Mouse (Mus musculus) retina, embryonic 14.5 days (tissue): ENCODE results near the gene Ccdc27.

Experiments used
- DNase-seq: peaks from one replicate; pipeline ENCODE4 v3.0.0-alpha.2; 2015; ENCODE audit warnings: low spot score

Ccdc27 gene

DNA sequence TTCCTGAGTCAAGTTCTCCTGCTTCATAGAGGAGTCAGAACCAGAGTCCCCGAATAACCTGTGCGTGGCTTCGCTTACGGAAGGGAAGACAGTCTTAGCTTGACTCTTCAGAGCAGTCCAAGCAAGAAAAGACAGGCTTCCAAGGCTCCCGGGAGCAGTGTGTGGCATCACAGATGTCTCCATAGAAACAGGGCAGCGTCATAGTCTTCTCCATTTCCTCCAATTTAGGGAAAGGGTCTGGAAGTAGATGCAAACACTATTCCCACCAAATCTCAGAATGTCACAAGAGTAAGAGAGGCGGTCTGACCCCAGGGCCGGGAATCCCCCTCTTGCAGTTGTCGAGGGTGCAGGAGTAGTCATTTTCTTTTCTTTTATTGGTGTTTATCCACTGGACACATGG, at the start of gene Ccdc27:
TSS of gene Ccdc27 (minus strand) at position 101 of the 400 bp plus-strand sequence.
- DNase-seq = no peak

DNA sequence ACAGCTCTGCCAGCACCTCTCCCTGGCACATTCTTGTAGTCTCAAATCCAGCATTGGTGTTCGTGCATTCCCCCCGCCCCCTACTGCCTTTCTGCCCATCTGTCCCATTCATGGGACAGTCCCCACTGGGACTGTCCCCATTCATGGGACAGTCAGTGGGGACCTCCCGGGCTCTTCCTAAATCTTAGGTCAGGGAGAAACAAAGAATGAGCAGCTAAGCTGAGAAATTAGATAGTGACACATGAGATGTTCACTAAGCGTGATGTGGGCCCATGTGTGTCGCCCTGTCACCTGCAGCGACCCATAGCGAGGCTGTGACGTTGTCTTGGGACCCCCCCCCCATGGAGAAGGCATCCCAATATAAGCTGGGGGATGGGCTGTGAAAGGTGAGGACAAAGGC, 48.9 kb upstream of the Ccdc27 start:
- no peak for DNase-seq

DNA sequence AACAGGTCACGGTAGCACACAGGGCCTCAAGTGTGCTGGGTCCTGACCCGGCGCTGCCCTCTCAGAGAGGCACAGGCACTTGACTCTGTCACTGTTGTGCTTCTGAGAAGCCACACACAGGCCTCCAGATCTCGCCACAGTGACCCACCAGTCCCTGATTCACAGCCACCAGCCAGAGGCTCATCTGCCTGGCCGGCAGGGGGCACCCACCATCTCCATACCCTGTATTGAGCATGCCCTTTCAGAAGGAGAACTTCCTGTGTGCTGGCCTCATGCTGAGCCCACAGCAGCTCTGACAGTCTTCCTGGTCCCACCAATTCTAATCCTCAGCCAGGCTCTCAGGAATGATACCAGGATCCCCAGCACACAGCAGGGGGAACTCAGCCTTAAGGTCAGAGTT, 46.7 kb upstream of the Ccdc27 start:
- no peak for DNase-seq

DNA sequence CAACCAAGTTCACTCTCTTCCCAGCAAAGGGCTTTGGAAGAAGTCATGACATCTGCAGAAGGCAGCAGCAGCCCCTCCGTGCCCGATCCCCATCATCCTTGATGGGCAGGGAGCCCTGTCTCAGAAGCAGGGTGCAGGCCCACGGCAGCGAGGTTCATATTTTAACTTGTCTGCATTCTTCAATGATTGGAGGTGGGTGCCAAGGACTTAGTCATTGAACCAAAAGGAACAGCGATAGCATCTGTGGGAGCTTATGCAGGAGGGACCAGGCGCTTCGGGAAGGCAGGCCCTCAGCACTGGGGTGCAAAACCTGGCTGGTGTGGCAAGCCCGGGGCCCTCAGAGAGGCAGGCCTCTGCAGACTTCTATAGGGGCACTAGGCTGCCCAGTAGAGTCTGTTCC, 44.0 kb upstream of the Ccdc27 start:
- DNase-seq = no peak

DNA sequence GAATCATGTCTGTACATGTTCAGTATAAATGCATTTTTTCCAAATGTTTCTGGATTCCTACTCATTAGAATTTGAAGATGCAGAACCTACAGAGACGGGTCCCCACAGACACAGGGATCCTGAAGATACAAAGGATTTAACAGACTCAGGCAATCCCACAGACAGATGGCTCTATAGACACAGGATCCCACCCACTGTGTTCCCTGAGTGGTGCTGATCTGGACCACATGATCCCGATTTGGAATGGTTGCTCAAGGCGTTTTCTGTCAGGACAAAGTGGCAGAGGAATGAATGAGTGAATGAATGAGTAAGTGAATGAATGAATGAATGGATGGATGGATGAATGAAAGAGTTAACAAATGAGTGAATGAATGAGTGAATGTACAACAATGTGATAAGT, 43.4 kb upstream of the Ccdc27 start:
- DNase-seq = no peak

DNA sequence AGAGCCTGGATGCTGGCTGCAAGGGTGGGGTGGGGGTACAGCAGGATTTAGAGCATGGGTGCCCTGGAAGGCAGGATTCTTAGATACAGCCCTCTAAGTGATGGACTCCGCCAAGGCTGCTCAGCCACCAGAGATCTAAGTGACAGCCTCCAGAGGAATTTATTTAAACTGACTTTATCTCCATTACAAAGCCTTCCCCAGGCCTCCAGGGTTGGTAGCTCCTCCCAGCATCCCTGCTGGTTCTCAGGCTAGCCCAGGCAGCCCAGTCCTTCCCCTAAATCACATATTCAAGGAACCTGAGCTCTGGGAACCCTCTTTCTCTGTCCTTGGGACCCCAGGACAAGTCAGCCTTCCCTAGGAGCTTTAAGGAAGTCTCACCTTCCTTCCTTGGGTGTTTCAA, 39.5 kb upstream of the Ccdc27 start:
- DNase-seq = no peak

DNA sequence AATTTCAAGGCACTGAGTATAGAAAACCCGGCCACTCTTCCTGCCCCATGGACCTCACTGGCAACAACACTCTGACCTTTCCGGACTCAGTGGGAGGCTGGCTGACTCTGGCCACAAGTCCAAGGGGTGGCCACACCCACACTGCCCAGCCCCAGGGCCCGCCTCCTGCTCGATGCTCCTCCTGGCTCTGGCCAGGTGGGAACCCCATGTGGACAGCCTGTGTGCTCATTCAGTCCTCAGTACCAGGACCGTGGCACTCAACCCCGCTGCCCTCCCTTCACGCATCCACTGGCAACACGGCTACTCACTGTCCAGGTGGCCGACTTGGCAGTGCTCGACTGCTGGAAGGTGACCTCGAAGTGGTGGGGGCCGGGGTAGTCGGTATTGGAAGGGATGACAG, 38.5 kb upstream of the Ccdc27 start:
- no peak for DNase-seq

DNA sequence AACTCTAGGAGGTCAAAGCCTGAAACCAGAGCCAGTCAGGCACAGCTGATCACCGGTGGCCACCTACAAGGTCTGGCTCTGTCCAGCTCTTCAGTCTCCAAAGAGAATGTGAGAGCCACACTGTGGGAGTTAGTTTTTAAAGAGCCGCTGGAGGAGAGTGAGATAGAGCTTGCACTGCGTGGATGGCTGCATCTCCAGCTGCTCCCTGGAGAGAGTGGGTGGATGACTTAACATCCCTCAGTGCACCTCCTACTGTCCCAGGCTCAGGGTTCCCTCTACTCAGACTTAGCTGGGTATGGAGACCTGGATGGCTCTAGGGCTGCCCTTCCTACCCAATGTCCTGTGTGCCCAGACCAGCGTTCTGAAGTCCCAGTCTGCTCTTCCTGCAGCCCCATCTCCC, 37.7 kb upstream of the Ccdc27 start:
- no peak for DNase-seq

DNA sequence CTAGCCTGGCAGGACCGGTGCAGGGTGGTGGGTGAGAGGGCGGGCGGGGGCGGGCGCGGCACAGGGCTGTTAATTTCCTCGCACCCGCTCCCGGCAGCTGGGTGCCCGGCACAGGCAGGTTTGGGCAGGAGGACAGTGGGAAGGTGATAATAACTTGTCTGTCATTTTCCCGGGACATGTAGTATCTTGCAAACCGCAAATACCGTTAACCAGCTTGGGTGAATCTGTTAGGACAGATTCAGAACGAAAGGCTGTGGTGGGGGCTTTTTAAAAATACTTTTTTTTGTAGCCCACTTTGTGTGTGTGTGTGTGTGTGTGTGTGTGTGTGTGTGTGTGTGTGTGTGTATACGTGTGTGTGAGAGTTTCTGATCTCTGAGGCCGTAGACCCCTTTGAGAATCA, 29.5 kb upstream of the Ccdc27 start:
- no peak for DNase-seq

DNA sequence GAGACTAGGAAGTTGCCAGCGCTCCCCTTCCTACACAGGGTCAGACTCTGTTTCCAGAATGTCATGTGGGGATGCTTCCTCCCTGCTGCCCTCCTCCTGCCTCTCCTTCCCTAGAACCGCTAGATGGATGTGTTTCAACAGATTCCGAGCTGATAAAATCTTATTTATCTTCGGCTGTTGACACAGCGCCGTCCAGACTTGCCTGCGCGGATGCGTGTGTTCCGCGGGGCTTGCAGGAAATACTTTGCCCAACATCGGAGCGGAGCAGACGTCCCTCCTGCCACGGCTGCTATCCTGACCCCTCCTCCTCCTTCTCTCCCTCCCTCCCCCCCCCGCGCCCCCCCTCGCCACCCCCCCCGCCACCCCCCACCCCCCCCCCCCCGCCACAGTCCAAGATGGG, 29.0 kb upstream of the Ccdc27 start:
- no peak for DNase-seq

DNA sequence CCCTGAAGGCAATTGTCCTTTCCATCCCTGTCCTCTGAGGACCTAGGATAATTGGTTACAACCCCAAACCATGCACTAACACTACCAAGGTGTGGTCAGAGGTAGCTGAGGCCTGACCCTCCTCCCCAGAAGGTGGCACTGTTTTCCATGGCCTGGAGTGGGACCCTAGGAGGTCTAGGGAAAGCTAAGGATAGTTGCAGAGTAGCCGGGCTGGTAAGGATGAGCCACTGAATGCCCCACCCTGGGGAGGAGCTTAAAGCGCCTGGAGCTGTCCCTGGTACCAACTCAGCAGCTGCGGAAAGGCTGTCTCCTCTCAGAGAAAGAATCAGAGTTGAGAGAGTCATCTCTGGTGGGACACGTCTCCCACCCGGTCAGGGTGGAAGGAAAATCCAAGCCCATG, 28.4 kb upstream of the Ccdc27 start:
- peak; percentile 61 for DNase-seq

DNA sequence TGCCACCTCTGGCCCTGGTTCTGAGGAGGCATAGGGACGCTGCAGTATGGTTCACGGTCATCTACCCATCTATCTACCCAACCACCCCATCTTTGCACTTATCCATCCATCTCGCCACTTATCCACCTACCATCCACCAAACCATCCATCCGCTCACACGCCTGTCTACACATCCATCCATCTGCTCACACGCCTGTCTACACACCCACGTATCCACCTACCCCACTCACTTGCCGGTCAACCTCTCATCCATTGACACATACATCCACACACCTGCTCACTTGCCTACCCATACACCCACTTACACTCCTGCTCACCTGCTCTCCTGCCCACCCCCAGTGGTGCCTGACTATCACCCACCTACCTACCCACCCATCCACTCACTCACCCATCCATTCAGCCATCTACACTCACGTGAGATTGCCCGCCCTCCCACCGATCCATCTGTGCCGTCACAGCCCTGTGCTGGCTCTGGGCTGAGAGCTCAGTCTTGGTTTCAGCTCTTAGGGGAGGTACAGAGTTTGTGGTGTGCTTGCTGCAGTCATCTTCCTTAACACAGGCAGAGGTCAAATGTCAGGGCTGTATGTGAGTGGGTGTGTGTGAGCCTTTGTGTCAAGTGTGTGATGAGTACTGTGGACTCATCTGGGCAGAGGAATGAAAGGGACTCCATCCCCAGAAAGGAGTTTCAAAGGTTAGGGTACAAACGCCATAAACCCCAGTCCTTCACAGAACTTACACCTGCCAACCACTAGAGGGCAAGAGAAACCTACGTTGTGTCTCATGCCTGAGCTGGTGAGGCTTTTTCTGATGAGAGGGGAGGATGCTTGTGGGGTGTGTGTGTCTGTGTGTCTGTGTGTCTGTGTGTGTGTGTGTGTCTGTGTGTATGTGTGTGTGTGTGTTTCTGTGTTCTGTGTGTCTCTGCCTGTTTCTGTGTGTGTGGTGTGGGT, 22.6 kb upstream of the Ccdc27 start:
- peak; percentile 74 for DNase-seq

DNA sequence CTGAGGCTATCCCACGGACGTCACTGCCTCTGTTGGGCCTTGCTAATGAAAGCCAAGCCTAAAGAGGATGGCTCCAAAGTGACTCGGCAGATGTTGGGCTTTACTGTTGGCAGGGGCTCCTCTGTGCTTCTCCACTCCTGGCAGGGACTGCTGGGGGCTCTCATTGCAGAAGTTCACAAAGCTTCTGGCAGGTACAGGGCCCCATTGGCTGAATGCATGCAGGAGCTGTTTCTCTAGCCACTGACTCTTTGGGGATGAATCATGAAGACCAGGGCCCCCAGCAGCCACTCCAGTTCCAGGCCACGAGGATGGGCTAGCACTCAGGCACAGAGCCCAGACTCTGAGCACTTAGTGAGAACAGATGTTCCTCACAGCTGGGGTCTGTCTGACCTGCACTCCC, 15.2 kb upstream of the Ccdc27 start:
- no peak for DNase-seq

DNA sequence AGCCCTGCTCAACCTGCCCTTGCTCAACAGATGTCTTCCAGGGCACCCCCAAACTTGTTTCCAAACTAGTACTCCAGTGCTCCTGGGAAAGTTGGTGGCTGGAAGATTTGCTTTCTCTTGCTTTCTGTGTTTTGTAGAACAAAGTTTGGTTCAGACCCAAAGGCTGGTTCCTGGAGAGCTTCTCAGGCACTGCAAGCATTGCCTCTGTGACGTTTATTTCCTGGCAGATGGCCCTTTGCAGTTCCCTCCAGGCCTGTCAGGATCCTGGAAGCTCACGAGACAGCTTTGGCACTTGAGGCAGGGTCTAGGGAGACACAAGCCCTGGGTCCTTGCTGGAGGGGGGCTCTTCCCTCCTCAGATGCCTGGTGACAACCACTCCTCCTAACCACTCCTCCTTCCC, 14.2 kb upstream of the Ccdc27 start:
- no peak for DNase-seq

DNA sequence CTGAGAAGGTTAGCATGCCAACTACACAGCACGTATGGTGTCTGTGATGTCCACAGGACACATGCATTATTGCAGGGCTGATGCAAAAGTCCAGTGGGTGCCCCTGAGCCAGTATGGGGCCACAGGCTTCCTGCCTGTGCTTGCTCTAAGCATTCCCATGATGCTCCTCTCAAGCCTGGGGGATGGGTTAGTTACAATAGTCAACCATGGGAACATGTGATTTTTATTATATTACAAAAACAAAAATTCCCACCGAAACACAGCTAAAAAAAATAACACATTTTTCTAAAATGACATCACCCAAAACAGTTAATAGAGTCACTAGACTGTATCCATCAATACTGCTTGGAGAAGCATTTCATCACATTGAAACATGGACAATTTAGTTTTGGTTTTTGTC, 13.6 kb upstream of the Ccdc27 start:
- no peak for DNase-seq

DNA sequence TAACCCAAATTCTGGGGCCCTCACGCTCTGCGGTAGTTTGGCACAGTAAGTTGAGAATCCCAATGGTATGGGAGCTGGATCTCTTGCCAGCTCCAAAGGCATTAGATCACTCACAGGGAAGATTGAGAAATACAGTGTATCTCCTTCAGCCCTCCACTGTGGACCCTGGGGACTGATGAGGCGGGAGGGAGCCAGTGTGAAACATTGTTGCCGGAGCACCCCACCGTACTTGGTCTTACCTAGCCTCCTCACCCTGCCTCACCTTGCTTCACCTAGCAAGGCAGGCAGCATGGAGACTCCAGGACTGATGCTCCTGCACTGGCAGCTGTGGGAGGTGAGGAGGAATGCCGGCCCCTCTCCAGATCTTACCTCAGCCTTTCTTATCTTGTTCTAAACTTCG, 13.0 kb upstream of the Ccdc27 start:
- no peak for DNase-seq

DNA sequence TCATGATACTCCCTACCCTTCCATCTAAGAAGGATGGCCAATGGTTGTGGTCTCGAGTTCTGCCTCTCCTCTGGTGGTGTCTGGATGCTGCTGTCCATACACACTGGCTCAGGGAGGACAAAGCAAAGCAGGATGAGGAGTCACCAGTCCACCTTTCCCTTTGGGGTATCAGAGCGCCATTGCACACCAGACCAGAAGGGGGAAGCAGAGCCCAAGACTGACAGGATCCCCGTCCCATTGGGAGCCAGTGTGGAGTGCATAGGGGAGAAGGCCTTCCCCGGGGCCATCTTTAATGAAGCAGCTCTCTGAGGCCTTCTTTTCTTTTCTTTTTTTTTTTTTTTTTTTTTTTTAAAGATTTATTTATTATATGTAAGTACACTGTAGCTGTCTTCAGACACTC, 10.6 kb upstream of the Ccdc27 start:
- no peak for DNase-seq

DNA sequence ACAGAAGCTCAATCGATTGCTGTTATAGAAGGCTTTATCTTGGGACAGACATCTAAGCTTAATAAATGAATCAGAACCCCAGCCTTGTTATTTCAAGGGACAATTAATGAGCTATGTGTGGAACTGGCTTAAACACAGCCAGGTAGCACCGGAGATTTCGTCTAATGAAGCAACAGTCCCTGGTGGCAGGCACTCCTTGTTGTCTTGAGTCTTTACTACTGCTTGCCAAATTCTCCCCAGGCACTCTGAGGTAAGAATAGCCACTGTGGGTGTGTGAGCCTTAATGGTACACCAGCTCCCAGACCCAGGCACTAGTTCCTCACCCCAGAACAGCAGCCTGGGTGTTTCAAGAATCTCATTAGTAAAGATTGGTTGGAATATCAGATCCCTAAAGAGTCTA, 8.9 kb upstream of the Ccdc27 start:
- DNase-seq = no peak

DNA sequence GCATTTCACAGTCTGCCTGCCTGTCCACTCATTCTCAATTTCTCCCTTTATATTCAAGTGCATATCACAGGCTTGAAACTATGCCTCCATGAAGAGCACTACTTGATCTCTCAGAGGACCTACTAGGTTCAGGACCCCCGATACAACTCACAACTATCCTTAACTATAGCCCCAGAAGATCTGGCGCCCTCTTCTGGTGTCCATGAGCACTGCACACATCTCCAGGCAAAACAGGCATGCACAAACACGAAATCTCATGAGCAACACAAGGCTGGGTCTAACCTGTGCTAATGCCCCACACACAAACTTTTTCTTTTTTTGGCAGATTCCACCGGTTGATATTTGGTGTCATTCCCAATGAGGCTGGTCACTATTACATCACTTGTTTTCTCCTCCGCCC, 3.4 kb upstream of the Ccdc27 start:
- no peak for DNase-seq

DNA sequence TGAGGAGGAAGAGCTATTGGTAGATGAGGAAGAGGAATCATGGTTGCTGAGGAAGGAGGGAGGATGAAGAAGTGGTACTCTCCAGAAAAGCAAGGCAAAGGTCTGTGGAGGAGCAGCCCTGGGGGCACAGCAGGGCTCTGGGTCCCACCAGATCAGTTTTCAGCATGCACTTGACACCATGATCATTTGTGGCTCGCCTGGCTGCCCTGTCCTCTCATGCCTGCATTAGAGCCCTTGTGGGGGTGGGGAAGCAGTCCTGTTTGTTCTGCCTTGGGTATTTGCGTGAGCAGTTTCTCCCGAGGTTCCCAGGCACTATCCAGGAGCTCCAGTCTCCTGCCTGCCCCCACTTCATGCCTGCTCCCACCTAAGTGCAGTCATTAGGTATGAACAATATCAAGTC, 5.4 kb downstream of the Ccdc27 start:
- no peak for DNase-seq

DNA sequence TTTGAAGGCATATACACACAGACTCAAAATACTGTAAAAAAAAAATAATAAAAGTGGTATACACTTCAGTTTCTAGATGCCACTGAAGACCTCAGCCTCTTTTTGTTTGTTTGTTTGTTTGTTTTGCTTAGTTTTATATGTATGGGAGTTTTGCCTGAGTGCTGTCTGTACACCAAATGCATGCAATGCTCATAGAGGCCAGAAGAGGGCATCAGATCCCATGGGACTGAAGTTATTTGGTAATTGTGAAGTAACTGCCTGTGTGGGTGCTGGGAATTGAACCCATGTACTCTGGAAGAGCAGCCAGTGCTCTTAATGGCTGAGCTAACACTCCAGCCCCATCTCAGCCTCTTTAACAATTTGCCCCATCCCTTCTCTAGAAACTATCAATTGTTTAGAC, 13.8 kb downstream of the Ccdc27 start:
- DNase-seq = peak; percentile 44

DNA sequence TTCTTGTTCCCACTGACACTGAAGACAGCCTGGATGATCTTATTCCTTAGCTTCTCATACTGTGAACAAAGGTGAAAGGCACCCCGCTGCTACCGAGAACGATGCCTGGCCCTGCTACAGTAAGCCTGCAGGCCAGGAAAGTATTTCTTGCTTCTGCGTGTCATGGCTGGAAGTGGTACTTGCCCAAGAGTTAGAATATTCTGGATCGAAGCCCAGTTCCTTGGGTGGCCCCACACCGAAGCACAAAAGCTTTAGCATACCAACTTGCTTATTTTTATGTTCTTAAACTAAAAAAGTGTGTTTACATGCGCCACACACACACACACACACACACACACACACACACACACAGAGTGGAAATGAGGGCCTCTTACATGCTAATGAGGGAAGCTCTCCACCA, 14.4 kb downstream of the Ccdc27 start:
- DNase-seq = no peak

DNA sequence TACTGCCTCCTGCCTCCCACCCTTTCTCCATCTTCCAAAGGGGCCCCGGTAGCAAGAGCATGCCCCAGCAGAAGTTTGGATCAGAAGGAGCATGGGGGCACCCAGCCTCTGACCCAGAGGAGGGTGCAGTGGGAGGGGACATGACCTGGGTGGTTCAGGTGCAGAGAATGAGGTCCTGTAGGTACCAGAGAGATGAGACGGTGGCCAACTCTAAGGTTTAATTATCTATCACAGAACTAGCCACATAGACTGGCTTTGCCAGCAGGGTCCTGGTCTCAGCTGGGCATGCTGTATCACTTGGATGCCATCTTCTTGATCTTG, 16.1 kb downstream of the Ccdc27 start:
- no peak for DNase-seq

DNA sequence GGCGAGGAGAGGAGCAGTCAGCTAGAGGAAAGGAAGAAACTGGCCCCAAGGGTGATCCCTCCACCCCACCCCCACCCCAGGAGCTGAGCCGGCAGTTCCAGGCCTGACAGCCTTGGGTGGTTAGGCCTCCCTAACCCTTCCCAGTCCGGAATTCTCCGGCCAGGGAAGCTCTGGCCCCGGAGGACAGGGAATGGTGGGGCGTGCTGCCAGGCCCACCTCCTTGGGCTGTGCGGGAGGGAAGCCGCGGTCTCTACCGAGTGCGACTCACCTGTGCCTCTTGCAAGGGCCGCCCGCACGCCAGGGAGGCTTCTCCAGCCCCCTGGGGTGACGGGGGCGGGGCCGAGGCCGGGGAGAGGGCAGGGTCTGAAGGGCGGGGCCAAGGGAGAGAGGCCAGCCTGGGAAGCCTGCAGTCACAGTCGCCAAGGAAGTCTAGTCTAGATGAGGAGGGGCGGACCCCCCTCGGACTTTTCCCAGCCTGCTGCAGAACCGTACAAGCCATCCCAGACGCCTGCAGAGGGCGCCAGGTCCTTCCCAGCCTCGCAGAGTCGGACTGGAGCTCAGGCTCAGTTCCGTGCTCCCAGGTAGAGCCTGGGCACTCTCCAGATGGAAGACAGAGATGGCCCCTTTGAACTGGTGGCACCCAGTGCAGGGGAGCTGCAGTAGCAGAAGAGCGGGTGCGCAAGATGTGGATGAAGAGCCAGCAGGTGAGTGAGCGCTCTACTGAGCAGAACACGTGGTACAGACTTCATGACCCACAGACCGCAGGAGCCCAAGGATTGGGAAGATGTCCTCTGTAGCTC, 16.6 kb downstream of the Ccdc27 start, which contains the start of gene Smim1:
TSS of gene Smim1 (minus strand) at position 590 of the 800 bp plus-strand sequence.
- peak; percentile 79 for DNase-seq
